Mouse (Mus musculus): ENCODE results near the gene Slfn5. TPM values are rescaled to one million over a fixed set of nuclear protein-coding genes. Genes with fewer than 3 reads are reported as not detected.

Slfn5 gene
- polyA plus RNA-seq, 1 experiment from 2014 or later = 191 TPM

Other genes with a start within 250 kb of the Slfn5 start
- 0.10 to 0.12 TPM in 2 of 3 replicates, not detected in the other for gene Cct6b, start 187.0 kb upstream of the Slfn5 start, polyA plus RNA-seq (2018)
- 17.4 to 31.8 TPM (median 19.8 TPM) in 3 replicates for gene Zfp830, start 187.0 kb upstream of the Slfn5 start, polyA plus RNA-seq (2018)
- gene Lig3, start 170.2 kb upstream of the Slfn5 start, polyA plus RNA-seq (2018) = 8.5 to 10.4 TPM (median 9.2 TPM) in 3 replicates
- gene Rffl, start 80.1 kb upstream of the Slfn5 start, polyA plus RNA-seq (2018) = 3.1 to 7.7 TPM (median 5.0 TPM) in 3 replicates
- gene Rad51d, start 60.7 kb upstream of the Slfn5 start, polyA plus RNA-seq (2018) = 6.3 to 8.1 TPM (median 7.7 TPM) in 3 replicates
- not detected in 3 replicates for gene Fndc8, start 59.2 kb upstream of the Slfn5 start, polyA plus RNA-seq (2018)
- 3.3 to 10.8 TPM (median 3.7 TPM) in 3 replicates for gene Nle1, start 42.9 kb upstream of the Slfn5 start, polyA plus RNA-seq (2018)
- 0.06 TPM in 1 of 3 replicates, not detected in the others for gene Unc45b, start 40.8 kb upstream of the Slfn5 start, polyA plus RNA-seq (2018)
- 24.7 to 28.8 TPM (median 27.0 TPM) in 3 replicates for gene Slfn9, start 40.5 kb downstream of the Slfn5 start, polyA plus RNA-seq (2018)
- gene Slfn8, start 69.5 kb downstream of the Slfn5 start, polyA plus RNA-seq (2018) = 43.7 to 104 TPM (median 83.5 TPM) in 3 replicates
- gene Slfn2, start 113.8 kb downstream of the Slfn5 start, polyA plus RNA-seq (2018) = 335 to 670 TPM (median 455 TPM) in 3 replicates
- 3.5 to 9.8 TPM (median 4.5 TPM) in 3 replicates for gene Slfn1, start 165.5 kb downstream of the Slfn5 start, polyA plus RNA-seq (2018)
- 0.49 to 3.3 TPM (median 3.0 TPM) in 3 replicates for gene Slfn4, start 223.8 kb downstream of the Slfn5 start, polyA plus RNA-seq (2018)
- 8.3 to 25.1 TPM (median 22.1 TPM) in 3 replicates for gene Slfn3, start 240.0 kb downstream of the Slfn5 start, polyA plus RNA-seq (2018)

All from macrophage (primary cell).